8 mouse cellular contexts compared by ENCODE assay signal in the genomic region with DNA sequence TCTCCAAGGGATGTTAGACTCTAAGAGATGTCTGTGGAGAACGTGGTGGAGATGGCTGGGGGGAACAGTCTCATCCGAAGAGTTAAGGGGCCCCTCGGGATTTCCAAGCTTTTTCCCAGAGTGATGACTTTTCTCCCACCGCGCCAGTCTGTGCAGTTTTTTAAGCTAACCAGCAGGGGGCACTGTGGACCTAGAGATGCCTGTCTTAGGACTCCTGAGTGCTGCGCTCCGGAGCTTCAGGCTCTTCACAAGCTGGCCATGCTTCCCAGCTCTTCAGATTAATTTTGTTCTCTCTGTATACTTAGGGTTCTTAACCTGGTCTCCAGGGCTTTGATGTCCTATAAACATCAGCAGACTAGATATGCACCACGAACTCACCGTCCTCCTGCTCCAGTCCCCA. TPM values are rescaled to one million over a fixed set of nuclear protein-coding genes. Genes with fewer than 3 reads are reported as not detected.
DNase-seq lines count a peak whose midpoint lies in the region; ATAC-seq lines count a peak whose summit lies in the region.

No protein-coding gene starts in this region.

- no peak overlapping the region for H3K27ac ChIP-seq in embryonic facial prominence, embryonic 11.5 days (replicated peaks; ENCODE audit: low read depth, low read length)
- no peak overlapping the region for H3K27ac ChIP-seq in limb, embryonic 12.5 days

- H3K9me3 ChIP-seq in embryonic facial prominence, embryonic 11.5 days (replicated peaks; ENCODE audit: control insufficient read depth, low read length): no peaks in the 10 kb centered on the region
- no peaks in the 10 kb centered on the region for H3K9me3 ChIP-seq in limb, embryonic 12.5 days

- no peak overlapping the region for H3K4me2 ChIP-seq in embryonic facial prominence, embryonic 11.5 days (ENCODE audit: low read depth, low read length)
- H3K4me2 ChIP-seq in limb, embryonic 12.5 days: no peak overlapping the region

- no peak overlapping the region for H3K4me3 ChIP-seq in embryonic facial prominence, embryonic 11.5 days (ENCODE audit: low read depth, low read length)
- H3K4me3 ChIP-seq in limb, embryonic 12.5 days (replicated peaks): no peak overlapping the region

- no peaks in the 10 kb centered on the region for H3K27me3 ChIP-seq in embryonic facial prominence, embryonic 11.5 days (ENCODE audit: control insufficient read depth, insufficient read depth, low read length)
- peaks cover 8% of the 10 kb centered on the region; the same call in 1 of the 2 replicates for H3K27me3 ChIP-seq in limb, embryonic 12.5 days

- WGBS in embryonic facial prominence, embryonic 11.5 days: 13% methylated on average over 9 of the region's 9 CpGs
- 13% methylated on average over 9 of the region's 9 CpGs for WGBS in limb, embryonic 12.5 days

- no peaks in the 10 kb centered on the region for H3K36me3 ChIP-seq in embryonic facial prominence, embryonic 11.5 days (replicated peaks; ENCODE audit: control insufficient read depth, insufficient read depth, low read depth, low read length)
- H3K36me3 ChIP-seq in limb, embryonic 12.5 days: no peaks in the 10 kb centered on the region

- no peaks in the 10 kb centered on the region for H3K4me1 ChIP-seq in embryonic facial prominence, embryonic 11.5 days (ENCODE audit: control insufficient read depth, insufficient read depth, low read length)
- peaks cover 18% of the 10 kb centered on the region for H3K4me1 ChIP-seq in limb, embryonic 12.5 days (replicated peaks)

- no peak overlapping the region for H3K9ac ChIP-seq in embryonic facial prominence, embryonic 11.5 days (replicated peaks; ENCODE audit: low read length)
- H3K9ac ChIP-seq in limb, embryonic 12.5 days (replicated peaks): no peak overlapping the region

- peak; percentile 43 for ATAC-seq in embryonic facial prominence, embryonic 11.5 days (replicated peaks; ENCODE audit: insufficient number of reproducible peaks, low FRiP score, low TSS enrichment, low read depth)
- peak; percentile 35; the same call in 1 of the 2 replicates for ATAC-seq in limb, embryonic 12.5 days (ENCODE audit: insufficient number of reproducible peaks, insufficient read depth, low FRiP score, low TSS enrichment, low read depth)
- peak; percentile 66 for ATAC-seq in monocyte, adult 5-6 weeks (replicated peaks; ENCODE audit: insufficient number of reproducible peaks, low FRiP score, low TSS enrichment, poor library complexity, severe bottlenecking)

- peak; percentile 74 for DNase-seq in A20 (ENCODE audit: low read depth, low spot score)
- peak; percentile 83 to 89 for DNase-seq in adrenal gland, postnatal 36 days
- peak; percentile 91 for DNase-seq in embryonic facial prominence, embryonic 11.5 days (ENCODE audit: low spot score)
- peak; percentile 82 for DNase-seq in heart, adult 8-10 months (ENCODE audit: low spot score)
- DNase-seq in kidney, adult 8-10 months: peak; percentile 48 to 61
- DNase-seq in spleen, postnatal 14 days (ENCODE audit: low spot score in 2 of 2): peak; percentile 35 to 69

RNA-seq across cellular contexts. Expression of a gene that starts 38.2 kb away (rescaled TPM):
- total RNA-seq in adrenal gland, postnatal 36 days (2021): under 1 TPM in 1 of 2 experiments, not detected in 1; 0.36 TPM
- polyA plus RNA-seq in embryonic facial prominence, embryonic 11.5 days (2014; fragmentation: Nextera tagmentation; extraction: Ambion mirVana): 0.08 and 0.20 TPM in 2 replicates
- under 1 TPM in 2 of 4 experiments, not detected in 2; 0.06 to 0.09 TPM for total RNA-seq in heart, adult 8-10 months (2022)
- polyA plus RNA-seq in limb, embryonic 12.5 days (2016; fragmentation: Nextera tagmentation; extraction: Ambion mirVana): 0.41 and 0.46 TPM in 2 replicates
- not detected in 3 replicates for total RNA-seq in monocyte, adult 5-6 weeks (2017)
